Mouse (Mus musculus) lung, adult 2 months (tissue): ENCODE measurements around the gene Golph3. TPM values are rescaled to one million over a fixed set of nuclear protein-coding genes. Genes with fewer than 3 reads are reported as not detected.

Experiments
- DNase-seq: peaks from one replicate; pipeline ENCODE4 v3.0.0; 2022
- H3K4me1 ChIP-seq: fragments of 200-500 bp; 2 replicates; pipeline ENCODE4 v1.6.1; 2011; ENCODE audit warnings: low read length; ENCODE audit not compliant: control insufficient read depth, insufficient read depth
- H3K4me3 ChIP-seq: fragments of 200-500 bp; replicated peaks from 2 replicates; pipeline ENCODE3; 2011; ENCODE audit warnings: low read depth, mild to moderate bottlenecking, control low read depth, low read length; ENCODE audit errors: extremely low read depth
- CTCF ChIP-seq: fragments of 200-500 bp; IDR thresholded peaks from 2 replicates; pipeline ENCODE4 v1.5.1; 2011; ENCODE audit warnings: mild to moderate bottlenecking, low read length, control low read depth; ENCODE audit not compliant: insufficient read depth
- POLR2A ChIP-seq: fragments of 200-500 bp; IDR thresholded peaks from 2 replicates; pipeline ENCODE4 v1.6.1; 2011; ENCODE audit warnings: low read depth, mild to moderate bottlenecking, control low read depth, low read length, borderline replicate concordance; ENCODE audit errors: extremely low read depth
- WGBS: fragments of 180-500 bp; shearing (Covaris S2); methylation state at CpG from one replicate; pipeline ENCODE4 v1.1.7; 2018; 5-methylcytosine and 5-hydroxymethylcytosine counted together
- polyA plus RNA-seq: library from polyadenylated mRNA; depleted of rRNA; stranded (reverse); fragments of >200 nt; gene quantifications from 2 replicates; pipeline ENCODE4 v1.2.3, GENCODE M21; 2012

Gene Golph3
- polyA plus RNA-seq, 1 experiment = 92.4 TPM

DNA sequence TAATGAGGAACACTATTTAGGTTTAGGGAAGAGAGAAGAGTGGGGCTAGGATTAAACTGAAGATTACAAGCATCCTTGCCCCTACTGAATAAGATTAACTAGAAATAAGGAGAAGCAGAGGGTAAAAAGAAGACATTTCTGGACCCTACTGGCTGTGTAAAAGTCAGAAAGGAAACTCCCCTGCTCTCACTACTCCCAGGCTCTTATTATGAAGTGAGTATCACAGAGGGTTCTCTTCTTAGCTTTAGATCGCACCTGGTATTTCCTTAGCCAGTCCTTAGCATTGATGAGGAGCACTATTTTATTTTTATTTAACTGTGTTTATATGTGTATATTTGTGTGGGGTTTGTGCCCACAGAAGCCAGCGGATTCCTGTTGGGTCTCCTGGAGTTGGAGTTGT, 25.0 kb upstream of the Golph3 start:
- 61% methylated on average over 2 of the region's 2 CpGs for WGBS
- Histone ChIP-seq H3K4me3 (no peak overlapping the region), H3K4me1 (no peaks in the 10 kb centered on the region)
- no peak for DNase-seq
- no peak for TF ChIP-seq POLR2A
- no peak for TF ChIP-seq CTCF

DNA sequence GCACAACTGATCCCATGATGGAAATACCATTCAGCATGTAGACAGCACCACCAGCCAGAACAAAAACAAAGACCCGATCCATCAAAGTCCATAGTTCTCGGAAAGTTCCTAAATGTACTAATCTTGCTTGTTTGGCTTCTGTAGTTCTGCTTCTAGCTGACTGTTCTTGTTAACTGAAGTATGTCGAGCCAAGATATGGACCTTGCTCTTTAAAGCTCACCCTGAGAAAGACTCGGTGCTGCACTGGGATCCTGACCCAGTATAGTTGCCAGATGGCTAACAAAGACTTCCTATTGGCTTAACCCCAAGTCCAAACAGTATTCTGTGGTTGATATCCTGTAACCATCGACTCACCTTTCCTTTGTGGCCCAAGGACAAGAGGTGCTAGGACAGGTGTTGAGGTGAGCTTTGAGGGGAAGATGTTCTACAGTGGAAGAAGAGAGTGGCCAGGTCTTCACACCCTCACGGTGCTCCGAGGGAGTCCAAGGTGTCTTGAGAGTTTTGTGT, 23.0 kb upstream of the Golph3 start:
- WGBS = 65% methylated on average over 7 of the region's 7 CpGs
- TF ChIP-seq POLR2A = no peak
- no peak for TF ChIP-seq CTCF
- no peak for DNase-seq
- Histone ChIP-seq H3K4me3 (no peak overlapping the region), H3K4me1 (no peaks in the 10 kb centered on the region)

DNA sequence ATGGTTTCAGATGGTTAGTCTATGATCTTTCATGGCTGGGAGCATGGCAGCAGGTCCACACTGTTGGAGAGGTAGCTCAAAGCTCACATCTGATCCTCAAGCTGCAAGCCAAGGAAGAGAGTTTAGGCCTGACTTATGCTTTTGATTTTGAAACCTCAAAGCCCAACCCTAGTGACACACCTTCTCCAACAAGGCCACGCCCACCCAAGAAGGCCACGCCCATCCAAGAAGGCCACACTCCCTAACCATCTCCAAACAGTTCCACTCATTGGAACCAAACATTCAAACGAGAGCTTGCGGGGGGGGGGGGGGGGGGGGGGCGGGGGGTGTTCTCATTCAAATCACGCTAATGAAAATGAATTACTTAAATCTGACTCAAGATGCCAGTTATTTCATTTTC, 19.5 kb upstream of the Golph3 start:
- DNase-seq = no peak
- 64% methylated on average over 5 of the region's 6 CpGs for WGBS
- TF ChIP-seq POLR2A = no peak
- no peak for TF ChIP-seq CTCF
- H3K4me3 ChIP-seq = no peak overlapping the region
- peaks cover 2% of the 10 kb centered on the region; the same call in 1 of the 2 replicates for H3K4me1 ChIP-seq

DNA sequence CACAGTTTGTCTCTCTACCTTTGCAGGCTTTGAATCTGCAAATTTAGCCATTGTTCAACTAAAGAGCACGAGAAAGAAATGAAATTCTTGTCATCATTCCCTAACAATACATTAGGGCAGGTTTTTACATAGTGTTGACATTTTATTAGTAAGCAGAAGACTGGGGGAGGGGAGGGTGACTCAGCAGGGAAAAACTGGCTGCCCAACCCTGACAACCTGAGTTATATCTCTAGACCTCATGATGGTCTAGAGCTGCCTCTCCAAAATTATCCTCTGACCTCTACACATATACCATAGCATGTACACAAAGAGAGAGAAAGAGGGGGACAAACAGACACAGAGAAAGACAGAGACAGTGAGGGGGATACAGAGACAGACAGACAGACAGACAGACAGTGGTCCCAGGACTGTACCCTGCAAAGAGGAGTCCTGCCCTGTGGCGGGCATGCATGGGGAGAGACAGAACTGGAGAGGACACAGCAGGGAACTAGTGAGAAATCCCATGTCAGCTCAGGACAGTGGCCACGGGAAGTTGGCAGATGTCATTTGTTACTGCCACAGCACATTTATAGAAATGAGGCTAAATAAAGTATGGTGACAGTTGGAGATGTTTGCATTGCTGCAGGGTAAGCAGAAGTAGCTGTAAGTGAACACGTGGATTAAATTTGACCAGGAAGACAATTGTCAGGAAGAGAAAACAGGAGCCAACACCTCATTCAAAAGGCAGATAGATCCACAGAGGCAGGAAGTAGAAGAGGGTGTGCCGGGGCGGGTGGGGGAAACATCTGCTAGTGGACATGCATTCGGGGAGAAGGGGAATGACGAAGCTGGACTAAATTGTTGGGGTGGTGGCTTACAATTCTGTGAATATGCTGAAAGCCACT, 14.8 kb upstream of the Golph3 start:
- no peak for DNase-seq

DNA sequence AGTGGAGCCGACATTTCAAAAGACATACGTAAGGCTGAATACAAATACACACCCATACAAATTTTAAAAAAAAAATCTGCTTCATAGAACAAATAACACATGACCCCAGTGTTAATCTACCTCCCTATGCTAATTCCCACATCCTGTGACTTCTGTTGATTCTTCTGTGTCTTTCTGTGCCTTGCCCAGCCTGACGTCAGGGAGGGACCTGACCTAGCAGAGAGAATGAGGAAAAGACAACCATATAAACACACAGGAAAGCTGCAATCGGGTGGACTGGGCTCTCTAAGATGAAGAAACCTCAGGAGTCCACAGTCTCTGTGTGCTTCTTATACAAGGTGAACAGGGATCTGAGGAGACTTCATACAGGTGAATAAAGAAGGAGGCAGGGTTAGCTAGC, 14.1 kb upstream of the Golph3 start:
- TF ChIP-seq POLR2A (no peak), CTCF (no peak)
- DNase-seq = no peak
- H3K4me3 ChIP-seq = no peak overlapping the region
- WGBS = 35% methylated on average over 4 of the region's 4 CpGs
- peaks cover 2% of the 10 kb centered on the region; the same call in 1 of the 2 replicates for H3K4me1 ChIP-seq

More for the DNA sequence above, 14.8 kb upstream of the Golph3 start:
- TF ChIP-seq POLR2A (no peak), CTCF (no peak)
- H3K4me3 ChIP-seq = no peak overlapping the region
- 20% methylated on average over 8 of the region's 8 CpGs for whole genome bisulfite sequencing
- peaks cover 2% of the 10 kb centered on the region; the same call in 1 of the 2 replicates for H3K4me1 ChIP-seq

DNA sequence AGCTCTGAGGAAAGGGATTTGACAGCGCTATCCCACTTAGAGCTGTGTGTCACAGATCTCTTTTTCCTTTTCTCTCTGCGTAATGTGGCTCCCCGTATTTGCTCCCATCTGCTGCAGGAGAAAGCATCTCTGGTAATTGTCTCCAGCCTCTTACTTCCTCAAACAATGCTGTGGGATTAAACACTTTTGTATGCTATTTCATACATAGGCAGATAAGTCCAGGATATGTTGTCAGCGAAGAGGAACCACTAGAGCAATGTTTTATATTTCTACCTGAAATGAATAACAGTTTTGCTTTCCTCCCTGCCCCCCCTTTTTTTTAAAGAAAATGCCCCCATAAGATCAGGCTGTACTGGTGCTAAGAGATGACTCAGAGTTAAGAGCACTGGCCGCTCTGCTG, 12.7 kb upstream of the Golph3 start:
- WGBS = 91% methylated on average over 5 of the region's 5 CpGs
- no peak for DNase-seq
- TF ChIP-seq POLR2A (no peak), CTCF (no peak)
- Histone ChIP-seq H3K4me3 (no peak overlapping the region), H3K4me1 (peaks cover 2% of the 10 kb centered on the region; the same call in 1 of the 2 replicates)

DNA sequence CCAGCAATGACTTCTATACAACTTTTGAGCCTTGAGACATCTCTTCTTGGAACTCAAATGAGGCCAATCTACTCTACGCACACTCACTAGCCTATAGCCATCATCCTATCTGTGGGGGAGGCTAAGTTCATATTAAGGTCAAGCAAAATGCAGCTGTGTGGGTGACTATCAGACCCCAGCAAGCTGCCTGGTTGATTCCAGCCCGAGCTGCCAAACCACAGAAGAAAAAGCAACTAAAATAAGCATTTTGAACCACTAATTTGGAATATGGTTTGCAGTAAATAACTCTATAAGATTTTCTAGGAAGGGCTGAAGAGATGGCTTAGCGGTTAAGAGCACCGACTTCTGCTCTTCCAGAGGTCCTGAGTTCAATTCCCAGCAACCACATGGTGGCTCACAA, 10.6 kb upstream of the Golph3 start:
- peaks cover 2% of the 10 kb centered on the region; the same call in 1 of the 2 replicates for H3K4me1 ChIP-seq
- DNase-seq = no peak
- 85% methylated on average over 4 of the region's 4 CpGs for WGBS
- H3K4me3 ChIP-seq = no peak overlapping the region
- TF ChIP-seq CTCF (no peak), POLR2A (no peak)

DNA sequence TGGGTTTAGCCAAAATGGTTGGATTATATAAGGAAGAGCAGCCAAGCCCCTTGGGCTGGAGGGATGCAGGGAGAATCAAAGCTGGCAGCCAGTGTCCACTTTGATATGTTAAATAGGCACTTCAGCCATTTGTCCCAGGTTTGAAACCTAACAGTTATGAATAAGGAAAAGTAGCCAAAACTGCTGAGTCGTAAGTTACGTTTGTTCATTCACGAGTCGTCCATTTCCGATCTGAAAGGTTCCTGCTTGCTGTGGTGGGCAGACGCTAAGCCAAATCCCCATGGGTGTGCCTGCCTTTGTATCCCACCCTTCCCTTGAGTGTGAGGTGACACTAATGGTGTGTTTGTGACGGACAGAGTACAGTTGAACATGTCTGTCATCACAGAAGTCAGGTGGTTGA, 9.8 kb upstream of the Golph3 start:
- Histone ChIP-seq H3K4me3 (no peak overlapping the region), H3K4me1 (peaks cover under 1% of the 10 kb centered on the region; the same call in 1 of the 2 replicates)
- DNase-seq = no peak
- TF ChIP-seq POLR2A = no peak
- TF ChIP-seq CTCF = no peak
- 86% methylated on average over 7 of the region's 7 CpGs for WGBS

DNA sequence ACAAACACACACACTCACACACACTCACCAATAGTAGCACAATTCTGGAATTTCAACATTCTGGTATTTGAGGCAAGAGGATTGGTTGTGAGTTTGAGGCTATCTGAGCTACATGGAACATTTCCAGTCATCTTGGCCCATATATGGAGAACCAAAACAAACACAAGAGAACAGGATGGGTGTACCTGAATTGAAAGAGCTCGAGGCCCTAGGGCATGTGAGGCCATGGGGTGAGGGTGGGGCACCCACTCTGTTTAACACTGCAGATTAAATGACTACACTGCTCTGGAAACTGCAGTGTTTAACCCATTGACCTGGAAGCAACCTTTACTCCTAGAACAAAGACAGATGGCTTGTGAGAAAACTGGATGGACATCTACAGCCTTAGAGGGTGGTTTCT, 8.0 kb upstream of the Golph3 start:
- WGBS = 10% methylated on average over 1 of the region's 1 CpGs
- Histone ChIP-seq H3K4me1 (no peaks in the 10 kb centered on the region), H3K4me3 (no peak overlapping the region)
- no peak for TF ChIP-seq CTCF
- no peak for TF ChIP-seq POLR2A
- no peak for DNase-seq

DNA sequence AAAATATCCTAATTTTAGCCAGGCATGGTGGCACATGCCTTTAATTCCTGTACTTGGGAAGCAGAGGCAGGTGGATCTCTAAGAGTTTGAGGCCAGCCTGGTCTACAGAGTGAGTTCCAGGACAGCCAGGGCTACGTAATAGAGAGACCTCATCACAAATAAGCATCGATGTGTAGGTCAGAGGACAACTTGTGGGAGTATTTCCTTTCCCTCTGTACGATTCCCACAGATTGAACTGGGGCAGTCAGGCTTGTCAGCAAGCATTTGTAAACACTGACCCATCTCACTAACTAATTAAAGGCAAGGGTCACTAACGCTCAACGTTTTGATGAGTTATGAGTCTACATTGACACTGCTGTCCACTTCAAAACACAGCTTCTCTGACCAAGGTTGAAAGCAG, 6.7 kb upstream of the Golph3 start:
- no peak for TF ChIP-seq CTCF
- TF ChIP-seq POLR2A = no peak
- 71% methylated on average over 5 of the region's 5 CpGs for WGBS
- H3K4me3 ChIP-seq = no peak overlapping the region
- H3K4me1 ChIP-seq = no peaks in the 10 kb centered on the region
- no peak for DNase-seq
